Mouse (Mus musculus) adrenal gland, adult 18-20 months (tissue): ENCODE measurements around the gene Ccdc159. TPM values are rescaled to one million over a fixed set of nuclear protein-coding genes. Genes with fewer than 3 reads are reported as not detected.

ENCODE experiments used
- DNase-seq, 2 experiments: peaks; one replicate each; pipeline ENCODE4 v3.0.0; 2021 to 2022; ENCODE audit warnings: low spot score in 2 of 2
- total RNA-seq, 2 experiments: library from RNA; stranded (reverse); gene quantifications; 1 replicate in 1 of 2; 2 replicates in 1 of 2; pipeline ENCODE4 v1.2.3; 2021

Ccdc159 gene
- total RNA-seq, 2 experiments from 2014 or later = 10.7 to 11.2 TPM

- no peak for DNase-seq
Measured at GRCm38 (mm10) chr9:21932445-21933137, 5.3 kb downstream of the Ccdc159 start.

DNA sequence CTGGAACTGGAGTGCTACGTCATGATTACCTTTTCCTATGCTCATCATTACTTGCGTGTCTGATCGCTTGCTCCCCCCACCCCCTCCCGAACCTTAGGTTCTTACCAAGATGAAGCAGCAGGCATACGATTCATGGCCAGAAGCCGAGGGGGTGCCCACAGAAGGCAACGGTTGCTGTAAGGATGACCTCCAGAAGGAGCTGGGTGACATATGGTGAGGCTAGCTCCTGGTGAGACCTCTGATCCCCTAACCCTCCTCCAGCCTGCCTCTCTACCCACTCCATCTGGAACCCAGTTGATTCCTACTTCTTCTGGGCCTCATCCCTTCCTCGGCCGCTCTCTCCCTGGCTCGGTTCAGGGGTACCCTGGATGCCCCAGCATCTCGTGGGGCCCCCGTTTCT, 6.8 kb downstream of the Ccdc159 start:
- DNase-seq = no peak

DNA sequence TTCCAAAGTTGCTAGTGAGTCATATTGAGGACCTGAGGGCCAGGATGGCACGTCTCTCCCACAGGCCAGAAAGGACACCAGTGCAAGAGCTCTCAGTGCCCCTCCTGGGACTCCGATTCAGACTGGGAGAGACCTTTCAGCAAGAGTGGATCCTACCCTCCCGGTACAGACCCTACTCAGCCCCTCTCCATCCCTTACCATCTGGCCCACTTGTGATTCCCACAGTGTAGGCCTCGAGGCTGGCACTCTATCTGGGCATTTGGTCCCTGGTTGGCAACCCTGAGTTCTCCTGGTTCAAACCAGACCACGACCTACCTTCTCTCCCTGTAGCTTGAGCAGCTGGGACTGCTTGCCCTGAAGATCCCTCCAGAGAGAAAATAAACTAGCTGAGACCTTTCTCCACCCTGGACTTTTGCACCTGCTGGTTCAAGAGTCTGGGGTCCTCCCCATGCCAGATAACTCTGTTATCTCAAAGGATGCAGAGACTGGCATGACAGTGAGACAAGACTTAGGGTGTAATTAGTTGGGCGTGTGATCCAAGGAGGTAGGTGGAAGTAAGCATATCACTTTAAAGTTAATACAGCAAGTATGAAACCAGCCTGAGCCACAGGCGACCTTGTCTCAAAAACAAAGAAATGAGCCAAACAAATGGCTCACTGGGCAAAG, 8.3 kb downstream of the Ccdc159 start:
- DNase-seq = no peak

- DNase-seq = peak; percentile 91
Measured at GRCm38 (mm10) chr9:21936692-21937570, 9.7 kb downstream of the Ccdc159 start, which contains the start of gene Plppr2. Gene Plppr2 (plus strand): TSS chr9:21937033.

DNA sequence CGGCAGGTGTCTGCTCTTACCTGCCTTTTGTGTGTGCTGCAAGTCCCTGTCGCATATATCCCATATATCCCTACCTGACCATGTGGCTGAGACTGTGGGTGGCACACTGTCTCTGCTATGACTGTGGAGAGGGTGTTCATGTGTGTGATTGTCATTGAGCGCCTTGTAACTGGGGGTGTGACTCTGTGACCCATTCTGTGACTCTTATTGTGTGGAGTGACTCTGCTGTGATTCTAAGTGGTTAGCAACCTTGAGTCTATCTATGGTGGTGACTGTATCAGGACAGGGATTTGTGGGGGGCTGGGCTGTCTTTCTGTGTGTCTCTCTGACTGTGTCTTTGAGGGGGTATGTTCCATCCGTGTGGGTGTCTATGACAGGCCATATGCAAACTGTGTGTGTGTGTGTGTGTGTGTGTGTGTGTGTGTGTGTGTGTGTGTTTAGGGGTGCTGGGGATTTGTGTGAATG, 10.5 kb downstream of the Ccdc159 start:
- no peak for DNase-seq

- no peak for DNase-seq
Measured at GRCm38 (mm10) chr9:21938234-21938855, 11.1 kb downstream of the Ccdc159 start.

- no peak for DNase-seq
Measured at GRCm38 (mm10) chr9:21943046-21943445, 15.8 kb downstream of the Ccdc159 start.

- DNase-seq = no peak
Measured at GRCm38 (mm10) chr9:21943638-21944037, 16.4 kb downstream of the Ccdc159 start.

DNA sequence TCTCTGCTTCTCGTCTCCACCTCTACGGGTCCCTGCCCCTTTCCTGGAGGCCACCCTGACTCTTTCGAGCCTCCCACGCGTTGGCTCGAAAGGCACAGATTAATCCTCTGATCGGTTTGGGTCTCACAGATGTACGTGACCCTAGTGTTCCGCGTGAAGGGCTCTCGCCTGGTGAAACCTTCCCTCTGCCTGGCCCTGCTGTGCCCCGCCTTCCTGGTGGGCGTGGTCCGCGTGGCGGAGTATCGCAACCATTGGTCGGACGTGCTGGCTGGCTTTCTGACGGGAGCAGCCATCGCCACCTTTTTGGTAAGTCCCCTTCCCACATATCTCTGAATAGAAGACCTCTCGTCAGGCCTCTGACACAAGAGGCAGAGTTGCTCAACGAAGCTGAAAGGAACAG, 17.0 kb downstream of the Ccdc159 start:
- no peak for DNase-seq

GRCm38 (mm10) chr9:21947540-21948130, 20.4 kb downstream of the Ccdc159 start:
- no peak for DNase-seq

- DNase-seq = no peak
Measured at GRCm38 (mm10) chr9:21948146-21948545, 20.9 kb downstream of the Ccdc159 start.

DNA sequence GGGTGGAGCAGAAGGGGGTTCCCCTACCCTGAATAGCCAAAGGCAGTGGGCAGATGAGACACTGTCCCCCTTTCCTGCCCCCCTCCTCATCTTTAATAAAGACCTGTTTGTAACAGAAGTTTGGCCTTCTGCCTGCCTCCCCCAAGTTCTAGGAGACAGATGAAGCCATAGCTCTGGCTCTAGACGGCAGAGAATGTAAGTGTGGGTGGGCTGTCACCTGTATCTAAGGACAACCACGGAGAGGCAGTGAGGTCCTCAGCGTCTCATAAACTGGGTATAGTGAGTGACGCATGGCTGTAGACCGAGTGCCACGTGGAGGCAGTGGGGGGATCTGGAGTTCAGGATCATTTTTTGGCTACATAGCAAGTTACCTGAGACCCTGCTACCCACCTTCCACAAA, 21.5 kb downstream of the Ccdc159 start:
- DNase-seq = no peak

- peak; percentile 78 to 83 for DNase-seq
Measured at GRCm38 (mm10) chr9:21950322-21950721, 23.1 kb downstream of the Ccdc159 start.

DNA sequence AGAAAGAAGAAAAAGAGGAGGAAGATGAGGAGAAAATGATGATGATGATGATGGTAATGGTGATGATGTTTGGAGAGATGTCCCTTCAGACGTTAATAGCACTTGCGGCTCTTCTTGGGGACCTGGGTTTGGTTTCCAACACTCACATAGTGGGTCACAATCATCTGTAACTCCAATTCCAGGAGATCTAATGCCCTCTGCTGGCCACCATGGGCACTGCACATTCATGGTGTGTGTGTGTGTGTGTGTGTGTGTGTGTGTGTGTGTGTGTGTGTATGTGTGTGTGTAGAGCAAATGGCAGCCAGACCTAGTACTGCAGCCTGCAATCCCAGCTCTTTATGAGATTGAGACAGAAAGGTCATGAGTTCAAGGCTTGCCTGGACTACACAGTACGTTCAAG, 24.7 kb downstream of the Ccdc159 start:
- no peak for DNase-seq

DNA sequence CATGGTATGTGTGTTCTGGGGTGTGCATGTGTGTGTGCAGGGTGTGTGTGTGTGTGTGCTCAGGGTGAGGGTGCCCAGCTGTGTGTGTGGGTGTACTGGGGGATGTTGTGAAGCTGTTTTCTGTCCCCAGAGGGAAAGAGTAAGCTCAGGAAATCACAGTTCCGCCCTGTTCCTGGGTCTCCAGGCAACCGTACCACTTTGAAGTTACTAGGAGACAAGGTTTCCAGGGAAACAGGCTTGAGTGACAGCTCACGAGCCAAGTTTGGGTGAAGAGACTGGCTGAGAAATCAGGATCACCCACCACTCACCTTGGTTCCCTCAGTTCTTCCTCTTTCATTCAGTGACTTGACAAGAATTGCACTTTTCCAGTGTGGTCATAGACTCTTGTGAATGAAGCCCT, 26.3 kb downstream of the Ccdc159 start:
- DNase-seq = no peak

DNA sequence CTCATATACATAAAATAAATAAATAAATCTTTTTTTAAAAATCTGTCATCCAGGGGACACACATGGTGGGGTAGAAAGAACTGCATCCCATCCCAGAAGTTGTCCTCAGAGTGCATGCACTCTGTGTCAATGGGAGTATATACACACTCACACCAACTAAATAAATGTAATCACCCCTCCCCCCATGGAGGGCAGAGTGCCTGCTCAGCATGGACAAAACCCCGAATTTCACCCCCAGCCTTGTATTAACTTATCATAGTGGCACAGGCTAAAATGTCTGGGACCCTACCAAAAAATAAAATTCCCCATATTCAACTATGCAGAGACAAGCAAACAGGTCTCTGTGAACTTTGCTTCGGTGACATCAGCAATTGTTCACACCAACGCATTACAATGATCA, 27.4 kb downstream of the Ccdc159 start:
- no peak for DNase-seq

DNA sequence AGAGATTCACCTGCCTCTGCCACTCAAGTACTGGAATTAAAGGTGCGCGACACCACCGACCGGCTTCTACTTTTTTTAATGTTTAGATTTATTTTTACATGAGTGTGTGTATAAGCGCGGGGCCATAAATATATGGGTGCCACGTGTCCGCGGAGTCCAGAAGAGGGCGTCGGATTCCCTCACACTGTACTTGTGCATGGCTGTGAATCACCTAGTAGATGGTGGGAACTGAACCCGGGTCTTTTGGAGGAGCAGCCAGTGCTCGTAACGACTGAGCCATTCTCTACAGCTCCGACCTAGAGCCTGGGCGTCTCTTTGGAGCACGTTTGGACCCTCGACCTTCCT, 27.9 kb downstream of the Ccdc159 start:
- no peak for DNase-seq

GRCm38 (mm10) chr9:21955570-21956281, 28.5 kb downstream of the Ccdc159 start, which contains the start of gene Swsap1:
Gene Swsap1 (plus strand): TSS chr9:21955755.
- DNase-seq = peak; percentile 93 to 95

- DNase-seq = no peak
Measured at GRCm38 (mm10) chr9:21958372-21958771, 31.1 kb downstream of the Ccdc159 start.

GRCm38 (mm10) chr9:21959244-21959643, 32.0 kb downstream of the Ccdc159 start:
- DNase-seq = no peak
